Mouse (Mus musculus): ENCODE measurements at regions not wholly inside any gene's neighbourhood (a gene's known extent, or its start where the extent isn't known, plus 50 kb on each side); places are given as distances from the start of the nearest gene placed in this dataset.

DNA sequence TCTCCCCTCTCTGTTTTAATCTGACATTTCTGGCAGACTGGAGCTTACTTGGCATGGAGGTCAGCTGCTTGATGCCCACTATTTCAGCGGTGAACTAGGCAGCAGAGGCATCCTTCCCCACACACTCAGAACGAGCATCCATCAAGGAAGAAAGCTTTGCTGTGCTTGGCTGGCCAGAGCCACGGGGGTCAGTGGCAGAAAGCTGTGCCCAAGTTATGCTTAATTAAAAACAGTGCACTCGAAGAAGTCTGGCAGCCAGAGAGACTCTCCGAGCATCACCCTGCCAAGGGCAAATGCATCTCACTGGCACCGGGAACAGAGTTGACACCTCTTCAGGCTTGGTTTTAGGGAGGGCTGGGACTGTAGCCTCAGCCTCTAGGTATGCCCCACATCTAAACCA, 168.3 kb downstream of the Gm45692 start:
- no peak for DNase-seq

DNA sequence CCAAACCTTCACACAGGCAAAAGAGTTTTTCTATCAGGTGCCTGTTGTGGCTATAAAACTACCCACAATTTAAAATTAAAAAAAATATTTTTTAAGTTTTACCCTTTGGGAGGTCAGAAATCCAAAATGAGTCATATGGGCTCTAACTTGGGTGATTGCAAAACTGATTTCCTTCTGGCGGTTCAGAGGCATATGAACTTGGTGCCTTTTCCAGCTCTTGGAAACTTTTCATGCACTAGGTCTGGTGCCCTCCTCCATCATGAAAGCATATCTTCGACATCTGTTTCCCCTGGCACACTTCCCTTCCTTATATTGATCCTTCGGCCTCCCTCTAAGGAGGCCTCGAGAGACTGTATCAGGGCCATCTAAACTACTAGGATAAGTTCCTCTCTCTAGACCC, 168.8 kb downstream of the Gm45692 start:
- DNase-seq = no peak

DNA sequence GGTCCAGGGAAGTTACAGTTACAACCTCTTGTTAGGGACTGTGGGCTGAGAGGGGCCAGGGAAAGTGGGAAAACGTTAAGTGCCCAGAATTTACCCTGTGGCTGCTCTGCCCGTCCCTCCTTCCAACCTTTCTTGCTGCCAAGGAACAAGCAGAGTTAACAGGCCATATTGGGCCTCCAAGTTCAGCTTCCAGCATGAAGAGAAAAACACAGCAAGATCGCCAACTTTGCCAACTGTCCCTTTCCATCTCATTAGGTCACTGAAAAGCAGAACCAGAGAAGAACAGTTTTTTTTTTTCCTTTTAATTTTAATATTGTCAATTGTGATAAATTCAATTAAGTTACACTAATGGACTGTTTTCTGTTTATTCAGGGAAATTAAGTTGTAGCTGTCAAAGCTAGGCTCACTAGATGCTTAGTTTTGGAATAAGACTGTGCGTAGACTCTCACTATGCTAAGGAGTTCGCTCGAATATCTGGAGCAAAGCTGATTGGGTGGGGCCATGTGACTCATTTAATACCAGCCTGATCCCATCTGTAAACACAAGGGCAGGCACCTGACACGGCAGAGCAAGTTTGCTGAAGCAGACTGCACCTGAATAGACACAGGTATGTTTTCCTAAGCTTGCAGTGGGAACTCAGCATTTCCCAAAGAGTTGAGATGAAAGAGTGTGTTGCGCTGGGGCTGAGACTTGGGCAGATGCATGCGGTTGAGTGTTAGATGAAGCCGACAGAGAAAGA, 178.9 kb downstream of the Gm45692 start:
- no peak for DNase-seq

DNA sequence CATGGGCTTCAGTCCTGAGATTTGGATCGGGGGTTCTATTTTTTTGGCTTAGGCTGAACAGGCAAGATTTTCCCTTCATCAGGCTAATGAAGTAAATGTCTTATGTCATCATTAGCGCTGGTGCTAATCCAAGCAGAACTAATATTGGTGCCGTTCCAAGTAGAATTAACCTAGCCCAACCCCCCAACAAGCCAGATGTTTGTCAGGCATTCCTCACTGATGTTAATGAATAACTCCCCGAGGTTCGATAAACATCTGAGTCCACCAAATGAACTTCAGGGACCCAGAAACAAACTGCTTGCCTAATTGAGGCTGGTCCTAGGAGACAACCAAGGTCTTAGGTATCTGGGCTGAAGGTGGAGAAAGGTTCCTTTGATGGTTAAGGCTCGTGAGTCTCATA, 180.9 kb downstream of the Gm45692 start:
- DNase-seq = no peak

DNA sequence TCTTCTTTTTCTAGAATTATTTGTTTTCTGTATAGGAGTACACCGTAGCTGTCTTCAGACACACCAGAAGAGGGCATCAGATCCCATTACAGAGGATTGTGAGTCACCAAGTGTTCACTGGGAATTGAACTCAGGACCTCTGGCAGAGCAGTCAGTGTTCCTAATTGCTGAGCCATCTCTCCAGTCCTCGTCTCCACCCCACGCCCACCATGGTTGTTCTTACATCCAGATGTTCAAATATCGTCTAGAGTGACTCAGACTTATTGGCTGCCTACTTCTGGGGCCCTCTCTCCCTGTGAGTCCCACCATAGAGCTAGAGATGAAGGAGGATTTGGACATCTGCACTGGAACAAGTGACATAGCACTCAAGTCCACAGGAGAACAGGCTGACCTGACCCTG, 182.6 kb downstream of the Gm45692 start:
- peak; percentile 36 for DNase-seq

DNA sequence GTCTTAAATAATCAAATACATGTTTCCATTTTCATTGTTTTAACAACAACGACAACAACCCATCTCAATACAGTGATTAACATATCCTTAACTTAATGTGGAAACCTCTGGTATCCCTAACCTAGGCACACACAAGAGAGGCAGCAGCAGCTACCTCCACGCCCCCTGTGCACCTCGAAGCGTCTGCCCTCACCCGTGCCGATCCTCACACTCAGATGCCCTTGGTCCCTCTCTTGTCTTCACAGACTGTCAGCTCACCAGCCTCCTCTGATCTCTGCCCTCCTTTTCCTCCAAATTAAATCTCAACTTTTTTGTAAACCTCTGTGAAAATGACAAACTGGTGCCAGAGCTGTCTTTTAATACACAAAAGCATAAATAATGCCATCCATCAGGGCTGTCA, 185.2 kb downstream of the Gm45692 start:
- no peak for DNase-seq

DNA sequence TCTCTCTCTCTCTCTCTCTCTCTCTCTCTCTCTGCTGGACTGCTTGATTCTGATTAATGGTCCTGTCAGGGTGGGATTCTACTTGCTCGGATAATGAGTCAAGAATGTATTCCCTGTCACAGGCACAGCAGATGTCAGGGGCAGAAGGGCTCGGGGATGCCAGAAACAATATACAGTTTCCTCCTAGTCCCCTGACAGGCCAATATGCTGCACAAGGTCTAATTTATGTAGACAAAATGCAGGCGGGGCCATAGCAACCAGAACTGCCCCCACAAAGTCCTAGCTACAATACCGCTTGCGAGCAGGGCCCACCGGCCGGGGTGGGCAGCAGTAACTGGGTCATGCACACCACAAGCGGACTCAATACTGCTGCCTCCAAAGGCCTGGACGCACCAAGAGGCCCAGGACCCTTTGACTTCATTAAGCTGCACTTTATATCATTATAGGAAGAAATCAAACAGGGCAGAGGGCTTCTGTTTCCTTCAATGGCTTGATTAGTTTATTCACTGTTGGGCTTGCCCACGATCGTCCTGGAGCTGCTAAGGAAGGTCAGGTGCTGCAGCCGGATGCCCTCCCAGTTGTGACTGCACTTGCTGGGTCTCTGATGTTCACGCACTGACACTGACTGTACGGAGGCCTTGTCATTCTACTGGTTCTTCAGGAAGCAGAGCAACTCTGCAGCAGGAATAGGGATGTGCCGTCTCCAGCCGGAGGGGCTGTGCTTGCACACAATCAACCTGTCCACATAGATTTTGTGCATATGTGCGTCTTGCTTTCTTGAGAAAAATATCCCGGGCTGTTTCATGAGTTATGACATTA, 185.9 kb downstream of the Gm45692 start:
- DNase-seq = no peak

DNA sequence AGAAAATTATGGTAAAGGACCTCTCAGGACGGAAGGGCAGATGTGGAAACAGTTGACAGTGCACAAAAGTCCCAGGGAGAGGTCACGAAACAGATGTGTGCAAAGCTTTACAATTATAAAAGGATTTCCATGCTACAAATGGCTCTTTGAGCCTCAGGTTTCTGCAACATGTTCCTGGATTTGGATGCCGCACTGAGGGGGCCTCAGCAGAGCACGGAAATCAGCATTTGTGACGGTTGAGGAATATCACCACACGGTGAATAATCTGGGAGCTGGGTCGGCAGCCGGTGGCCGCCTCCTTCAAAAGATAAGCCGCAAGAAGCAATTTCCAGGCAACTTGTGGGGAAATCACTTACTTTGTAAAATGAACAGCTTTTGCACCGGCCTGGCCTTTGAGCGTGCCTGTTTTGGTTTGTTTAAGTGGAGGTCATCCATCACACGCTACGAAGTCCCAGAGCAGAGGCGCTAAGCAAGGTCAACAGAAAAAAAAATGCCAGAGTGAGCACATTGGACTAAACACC, 188.8 kb downstream of the Gm45692 start:
- no peak for DNase-seq

DNA sequence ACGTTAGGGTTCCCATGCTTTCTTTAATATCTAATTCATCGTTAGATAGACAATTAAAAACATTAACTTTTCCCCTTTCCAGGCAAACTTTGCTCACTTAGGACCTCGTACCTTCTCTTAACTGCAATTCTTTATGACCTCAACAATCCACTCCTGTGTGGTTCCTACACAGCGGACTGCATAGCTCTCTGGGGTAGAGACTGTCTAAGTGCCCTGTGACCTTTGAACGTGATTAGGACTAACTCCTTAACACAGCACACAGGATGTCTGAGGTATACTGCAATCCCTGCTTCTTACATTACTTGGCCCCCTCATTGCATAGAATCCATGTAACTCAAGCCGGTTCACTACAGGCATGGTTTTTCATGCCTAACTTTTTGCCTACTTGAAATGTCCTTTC, 190.4 kb downstream of the Gm45692 start:
- DNase-seq = no peak

DNA sequence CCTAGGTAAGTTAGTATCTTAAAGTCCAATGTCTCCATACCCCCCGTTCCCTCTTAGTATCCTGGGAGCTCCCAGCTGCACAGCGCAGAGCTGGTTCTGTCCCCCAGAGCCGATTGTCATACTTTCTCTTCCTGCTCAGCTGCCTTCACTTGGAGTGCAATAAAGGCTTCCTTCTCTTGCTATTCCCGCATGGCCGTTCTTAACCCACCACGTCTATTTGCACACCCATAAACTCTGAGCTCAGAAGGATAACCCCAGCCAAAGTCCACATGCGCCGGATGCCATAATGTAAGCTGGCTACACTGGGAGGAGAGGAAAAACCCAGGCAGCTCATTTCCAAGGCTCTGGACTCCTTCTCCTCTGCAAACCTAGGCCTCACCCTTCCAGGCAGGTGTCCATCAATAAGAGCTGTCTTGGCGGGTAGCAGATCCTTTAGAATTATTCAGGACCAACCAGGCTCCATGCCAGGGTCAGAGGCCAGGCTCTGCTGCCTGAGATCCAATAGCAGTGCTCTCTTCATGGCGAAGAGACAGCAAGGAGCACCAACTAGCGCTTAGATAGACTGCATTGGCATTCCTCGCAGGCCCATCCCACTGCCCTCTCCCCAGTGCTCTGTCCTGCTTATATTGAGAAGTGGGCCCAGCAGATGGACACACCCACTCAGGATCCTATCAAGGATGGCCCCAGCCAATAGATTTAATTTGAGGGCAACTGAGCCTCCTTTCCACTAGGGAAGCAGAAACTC, 204.4 kb downstream of the Gm45692 start:
- no peak for DNase-seq

DNA sequence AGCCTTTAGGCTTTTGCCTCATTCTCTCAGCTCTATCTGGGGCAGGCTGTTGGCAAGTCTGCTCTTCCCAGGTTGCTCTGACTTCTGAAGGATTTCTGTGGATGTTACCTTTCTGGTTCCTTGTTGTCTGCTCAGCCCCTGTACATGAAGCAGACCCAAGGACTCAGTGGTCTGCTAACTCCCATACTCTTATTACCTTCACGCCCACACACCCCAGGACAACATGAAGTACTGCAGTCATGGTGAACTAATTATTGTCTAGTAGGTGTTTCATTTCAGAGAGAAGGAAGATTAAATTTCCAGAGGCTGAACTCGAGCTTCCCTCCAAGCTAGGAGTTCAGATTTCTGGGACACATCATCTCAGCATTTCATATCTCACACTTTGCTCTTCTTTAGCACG, 205.3 kb downstream of the Gm45692 start:
- DNase-seq = no peak

DNA sequence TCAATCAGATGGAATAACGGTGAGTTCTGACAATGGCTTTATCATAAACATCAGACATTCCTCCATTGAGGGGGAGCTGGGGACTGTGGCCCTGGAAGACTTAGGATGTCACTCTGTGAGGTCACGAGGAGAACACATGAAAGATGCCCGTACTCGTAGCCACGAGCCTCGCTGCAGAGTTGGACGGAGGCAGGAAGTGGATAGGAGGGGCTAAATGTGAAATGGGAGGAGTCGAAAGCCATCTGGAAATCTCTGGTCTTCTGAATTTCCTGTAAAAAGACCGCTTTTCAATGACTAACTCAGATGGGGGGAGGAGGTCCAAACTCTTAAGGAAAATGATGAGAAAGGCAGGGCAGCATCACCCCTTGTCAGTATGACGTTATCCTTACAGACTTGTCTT, 210.5 kb downstream of the Gm45692 start:
- DNase-seq = no peak

DNA sequence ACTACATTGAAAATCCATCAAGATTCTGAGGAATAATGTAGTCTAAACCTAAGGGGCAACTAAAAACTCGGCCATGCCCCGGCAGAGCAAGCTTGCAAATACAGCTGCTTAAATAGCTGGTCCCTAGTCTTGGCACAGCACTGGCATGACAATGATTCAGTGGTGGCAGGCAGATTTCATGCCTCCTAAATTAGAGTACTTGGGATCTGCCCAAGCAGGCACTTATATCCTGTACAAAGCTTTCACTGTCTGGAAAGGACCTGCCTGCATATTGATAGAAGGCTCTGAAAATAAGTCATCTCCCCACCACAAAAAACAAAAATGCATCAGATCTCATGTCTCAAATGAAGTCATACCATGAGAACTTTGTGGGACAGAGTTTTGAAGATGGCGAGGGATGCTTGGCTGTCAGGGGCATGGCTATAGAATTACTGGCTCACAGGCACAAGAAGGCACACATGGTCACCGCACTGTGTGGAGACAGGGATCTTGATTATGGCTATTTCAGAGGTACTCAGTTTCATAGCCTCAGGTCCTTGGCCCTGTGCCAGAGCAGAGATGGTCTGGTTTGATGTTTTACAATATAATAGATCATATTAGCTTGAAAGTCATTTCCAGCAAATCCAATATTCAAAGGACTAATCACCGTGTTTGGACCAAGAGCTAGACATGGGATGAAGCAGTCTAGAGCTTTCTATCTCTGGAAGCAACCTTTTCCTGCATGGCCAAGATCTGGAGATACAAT, 217.7 kb downstream of the Gm45692 start:
- no peak for DNase-seq

DNA sequence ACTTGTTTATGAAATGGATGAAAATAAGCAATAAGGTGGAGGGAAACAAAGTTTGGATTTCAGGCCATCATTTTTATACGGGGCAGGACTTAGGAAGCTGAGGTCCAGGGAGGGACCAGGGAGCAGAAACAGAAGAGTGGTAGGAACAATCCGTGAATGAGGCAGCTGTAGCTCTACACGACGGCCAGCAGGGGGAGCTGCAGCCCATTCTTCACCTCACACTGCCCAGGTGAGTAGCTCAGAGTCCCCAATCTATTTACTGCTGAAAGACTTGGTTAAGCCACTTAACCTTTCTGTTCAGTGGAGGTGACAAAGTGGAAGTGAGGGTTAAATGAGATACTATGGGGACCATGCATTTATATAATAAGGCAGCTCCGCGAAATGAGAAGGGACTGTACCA, 225.7 kb downstream of the Gm45692 start:
- peak; percentile 39 for DNase-seq

DNA sequence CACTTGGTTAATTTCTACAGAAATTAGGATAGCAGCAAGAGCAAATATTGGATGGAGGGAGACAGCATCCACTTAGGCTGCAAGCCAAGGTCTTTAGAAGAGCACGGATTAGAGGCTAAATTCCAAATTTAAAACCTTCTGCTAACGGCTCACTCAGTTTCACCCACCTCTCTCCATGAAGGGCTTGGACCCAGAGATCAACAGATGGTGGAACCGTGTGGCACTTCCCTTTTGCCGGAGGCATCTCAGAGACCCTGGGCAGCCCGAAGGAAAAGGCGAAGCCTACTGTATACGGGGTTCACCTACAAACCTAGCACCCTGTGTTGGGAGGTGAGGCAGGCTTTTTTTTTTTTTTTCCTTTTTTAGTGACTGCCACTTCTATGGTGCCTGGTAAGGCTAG, 229.9 kb downstream of the Gm45692 start:
- DNase-seq = no peak

DNA sequence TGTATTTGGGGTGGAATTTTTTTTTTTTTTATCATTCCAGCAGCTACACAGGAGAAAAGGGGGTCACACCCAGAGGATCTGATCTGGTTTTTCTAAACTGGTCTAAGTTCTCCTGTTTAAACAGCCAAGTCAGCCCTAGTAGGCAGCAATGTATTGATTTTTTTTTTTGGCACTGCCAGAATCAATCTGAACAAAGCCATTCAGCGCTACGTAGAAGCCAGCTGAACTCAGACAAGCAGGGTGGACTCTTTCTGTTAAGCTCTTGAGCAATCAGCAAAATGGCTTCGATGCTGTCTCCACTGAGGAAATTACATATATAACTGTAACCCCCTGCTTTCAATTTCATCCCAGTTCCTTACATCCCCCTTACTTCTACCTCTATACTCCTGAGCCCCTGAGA, 230.5 kb downstream of the Gm45692 start:
- no peak for DNase-seq

DNA sequence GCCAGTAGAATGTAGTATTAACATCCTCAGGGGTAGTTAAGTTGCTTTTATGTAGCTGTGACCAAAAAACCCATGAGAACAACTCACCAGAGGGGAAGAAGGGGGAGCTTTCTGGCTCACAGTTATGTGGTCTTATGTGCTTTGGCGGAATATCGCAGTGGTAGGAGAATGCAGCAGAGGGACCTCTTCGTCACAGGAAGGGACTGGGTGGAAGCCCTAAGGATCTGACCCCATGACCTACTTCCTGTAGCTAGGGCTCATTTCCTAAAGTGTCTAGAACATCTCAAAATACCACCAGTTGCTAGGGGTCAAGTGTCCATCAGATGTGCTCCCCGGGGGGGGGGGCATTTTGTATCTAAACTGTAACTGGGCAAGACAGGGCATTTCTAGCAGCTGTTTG, 231.3 kb downstream of the Gm45692 start:
- DNase-seq = no peak

DNA sequence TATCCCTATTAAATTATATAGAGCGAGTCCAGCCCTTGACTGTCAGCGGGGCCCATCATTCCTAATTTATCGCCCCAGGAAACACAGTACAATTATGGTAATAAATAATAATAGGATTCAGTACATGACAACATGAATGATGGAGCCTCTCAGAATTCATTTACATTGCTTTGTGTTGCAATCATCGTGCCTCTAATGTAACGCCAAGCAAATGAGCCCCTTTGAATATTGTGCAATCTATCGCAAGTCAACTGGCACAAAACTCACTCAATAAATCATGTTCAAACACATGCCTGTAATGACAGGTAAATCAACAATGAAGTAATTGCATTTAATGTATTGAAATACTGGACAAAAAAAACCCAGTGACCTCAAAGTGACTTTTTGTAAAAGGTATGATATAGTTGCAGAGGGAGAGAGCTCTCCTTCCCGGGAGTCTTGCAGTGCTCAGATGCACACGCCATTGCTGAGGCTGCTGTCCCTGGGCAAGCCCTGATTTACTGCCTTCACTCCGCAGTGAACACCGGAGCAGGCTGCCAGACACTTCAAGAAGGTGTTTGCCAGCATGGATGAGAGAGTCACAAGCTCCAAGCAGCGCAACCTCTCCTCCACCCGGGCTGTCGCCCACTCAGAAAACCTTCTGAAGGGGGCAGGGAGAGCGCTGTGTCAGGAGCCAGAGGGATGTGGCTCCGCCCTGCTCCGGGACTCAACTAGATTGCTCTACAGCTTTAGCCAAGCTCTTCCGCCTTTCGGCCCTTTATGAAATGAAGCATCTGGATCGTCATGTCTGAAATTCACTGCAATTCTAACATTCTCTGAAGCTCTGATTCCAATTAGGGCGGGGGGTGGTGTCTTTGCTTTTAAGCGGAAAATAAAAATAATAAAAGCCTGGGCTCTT, 232.6 kb downstream of the Gm45692 start:
- DNase-seq = peak; percentile 73

DNA sequence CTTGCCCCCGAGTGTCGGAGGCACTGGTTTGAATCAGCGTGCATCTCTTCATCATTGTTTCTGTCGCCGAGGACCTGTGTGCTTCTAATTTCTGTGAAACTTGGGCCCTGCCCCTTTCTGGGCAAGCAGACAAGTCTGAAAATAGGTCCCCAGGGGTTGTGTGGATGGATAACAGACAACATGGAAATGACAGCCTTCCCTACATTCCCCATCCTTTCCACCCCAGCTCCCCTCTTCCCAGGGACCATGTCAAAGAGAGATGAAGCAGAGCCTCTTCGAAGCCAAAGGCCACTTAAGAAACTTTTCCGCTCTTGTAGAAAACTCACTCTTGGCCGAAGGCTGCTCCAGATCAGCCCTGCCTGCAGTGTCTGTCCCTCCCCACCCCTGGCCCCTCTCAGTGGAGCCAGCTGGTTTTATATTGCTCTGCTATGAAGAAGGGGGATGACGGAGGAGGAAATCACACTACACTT, 233.2 kb downstream of the Gm45692 start:
- peak; percentile 86 for DNase-seq

DNA sequence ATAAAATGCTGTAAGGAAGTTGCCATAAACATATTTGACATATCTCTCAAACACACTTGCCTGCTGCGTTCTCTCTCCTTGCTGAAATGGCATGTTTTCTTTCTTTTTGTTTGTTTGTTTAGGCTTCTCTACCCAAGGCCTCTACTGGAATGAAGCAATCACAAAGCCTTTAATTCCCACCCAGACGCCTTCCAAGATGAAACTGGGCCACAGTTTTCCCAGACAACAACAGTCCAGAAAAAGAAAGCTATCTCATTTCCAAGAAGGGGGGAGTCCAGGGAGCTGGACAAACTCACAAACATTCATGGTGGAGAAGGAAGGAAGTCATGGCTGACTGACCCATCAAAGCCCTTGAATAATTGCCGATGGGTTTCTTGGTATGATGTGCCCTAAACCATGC, 234.1 kb downstream of the Gm45692 start:
- peak; percentile 41 for DNase-seq

DNA sequence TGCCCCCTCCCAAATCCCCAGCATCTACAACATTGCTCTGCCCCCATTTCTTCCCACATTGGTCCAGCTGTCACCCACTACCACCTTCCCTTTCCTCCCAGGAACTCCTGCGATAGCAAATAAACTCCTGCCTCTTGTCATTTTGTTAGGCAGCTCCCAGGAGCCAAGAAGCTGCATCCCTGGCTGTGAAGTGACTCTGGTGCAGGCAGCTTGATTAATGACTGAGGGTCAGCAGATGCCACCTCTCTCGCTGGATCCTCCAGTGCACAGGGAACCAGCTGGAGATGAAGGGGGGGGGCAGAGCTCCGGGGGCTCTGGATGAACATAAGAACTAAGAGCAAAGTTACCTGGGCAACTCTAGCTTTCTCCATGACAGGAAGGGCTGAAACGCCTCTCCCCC, 235.2 kb downstream of the Gm45692 start:
- DNase-seq = no peak
